Mouse (Mus musculus) thymus, adult 2 months (tissue): ENCODE measurements around the gene Mypn.

ENCODE experiments used
- CTCF ChIP-seq: fragments of 200-500 bp; IDR thresholded peaks from 2 replicates; pipeline ENCODE4 v1.5.1; 2012; ENCODE audit warnings: mild to moderate bottlenecking, control low read depth, low read length, moderate library complexity, borderline replicate concordance; ENCODE audit not compliant: control insufficient read depth, poor library complexity, insufficient read depth; ENCODE audit errors: extremely low read depth
- POLR2A ChIP-seq: fragments of 200-500 bp; IDR thresholded peaks from 2 replicates; pipeline ENCODE4 v1.6.1; 2012; ENCODE audit warnings: mild to moderate bottlenecking, low read length, control low read depth, moderate library complexity; ENCODE audit not compliant: control insufficient read depth, poor library complexity, insufficient read depth; ENCODE audit errors: extremely low read depth

DNA sequence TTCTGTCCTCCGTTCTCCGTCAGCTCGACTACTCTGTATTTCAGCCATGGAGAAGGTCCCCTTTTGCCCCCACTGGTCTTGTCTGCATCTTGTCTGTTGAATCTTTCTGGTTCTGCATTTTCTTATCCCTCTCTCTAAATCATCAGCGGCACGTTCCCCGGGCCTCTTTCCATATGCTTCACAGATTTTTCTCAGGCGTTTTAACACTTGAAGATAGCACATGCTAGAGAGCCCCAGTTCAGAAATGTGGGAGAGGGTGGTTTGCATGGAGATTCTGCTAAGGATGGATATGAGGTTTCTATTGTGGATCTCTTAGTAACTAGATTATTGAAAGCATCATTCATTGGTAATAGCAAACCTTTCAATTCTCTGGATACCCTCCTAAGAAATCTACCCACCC lies 26.5 kb upstream of the Mypn start:
- TF ChIP-seq POLR2A (no peak), CTCF (no peak)
